Mouse (Mus musculus) NIH3T3 (cell line): ENCODE results near the gene Elovl6.

ENCODE experiments used
- DNase-seq: peaks from one replicate; pipeline ENCODE4 v3.0.0-alpha.2; 2012; ENCODE audit warnings: low read depth

Elovl6 gene

DNA sequence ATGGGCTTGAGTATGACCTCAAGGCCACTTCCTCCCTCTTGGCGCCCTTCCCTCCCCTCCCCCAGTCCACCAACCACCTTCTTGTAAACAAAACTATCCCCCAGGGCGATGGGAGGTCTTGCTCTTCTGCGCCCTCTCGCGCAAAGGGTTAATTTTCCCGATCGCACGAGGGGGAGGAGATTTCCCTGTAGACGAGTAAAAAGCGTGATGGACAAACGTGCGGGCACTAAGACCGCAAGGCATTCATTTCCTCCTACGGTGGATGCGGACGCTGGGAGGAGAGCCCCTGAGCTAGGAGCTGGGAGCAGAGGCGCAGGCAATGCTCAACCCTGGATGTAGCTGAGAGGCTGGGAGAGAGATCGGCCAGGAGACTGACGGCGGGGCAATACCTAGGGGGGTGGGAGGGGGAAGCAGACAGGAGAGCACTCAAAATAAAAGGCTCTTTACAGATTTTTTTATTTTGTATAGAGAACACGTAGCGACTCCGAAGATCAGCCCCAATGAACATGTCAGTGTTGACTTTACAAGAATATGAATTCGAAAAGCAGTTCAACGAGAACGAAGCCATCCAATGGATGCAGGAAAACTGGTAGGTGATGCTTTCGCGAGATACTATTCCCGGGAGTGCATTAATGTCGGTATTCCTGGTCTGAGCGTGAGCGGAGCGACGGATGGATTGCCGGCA, at the start of gene Elovl6:
Gene Elovl6, plus strand, starts transcription at position 176 of the 685 bp plus-strand sequence.
- DNase-seq: peak; percentile 87

DNA sequence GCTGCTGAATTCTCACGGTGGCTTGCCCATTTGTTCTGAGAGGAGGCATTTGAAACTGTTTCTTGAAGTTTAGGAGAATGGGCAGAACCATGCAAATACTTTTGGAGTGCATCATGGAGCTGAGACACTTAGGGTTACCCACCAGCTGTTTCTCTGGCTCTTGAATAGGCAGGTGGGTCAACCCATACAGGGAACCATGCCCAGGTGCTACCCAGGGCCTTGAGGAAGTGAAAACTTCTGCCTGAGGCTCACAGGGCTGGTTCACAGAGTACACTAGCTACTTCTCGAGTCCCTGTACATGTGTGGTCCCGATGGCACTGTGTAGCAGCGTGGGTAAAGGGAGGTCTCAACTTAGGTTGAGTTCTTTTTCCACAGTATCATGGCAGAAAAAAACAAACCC, 43.4 kb upstream of the Elovl6 start:
- no peak for DNase-seq

DNA sequence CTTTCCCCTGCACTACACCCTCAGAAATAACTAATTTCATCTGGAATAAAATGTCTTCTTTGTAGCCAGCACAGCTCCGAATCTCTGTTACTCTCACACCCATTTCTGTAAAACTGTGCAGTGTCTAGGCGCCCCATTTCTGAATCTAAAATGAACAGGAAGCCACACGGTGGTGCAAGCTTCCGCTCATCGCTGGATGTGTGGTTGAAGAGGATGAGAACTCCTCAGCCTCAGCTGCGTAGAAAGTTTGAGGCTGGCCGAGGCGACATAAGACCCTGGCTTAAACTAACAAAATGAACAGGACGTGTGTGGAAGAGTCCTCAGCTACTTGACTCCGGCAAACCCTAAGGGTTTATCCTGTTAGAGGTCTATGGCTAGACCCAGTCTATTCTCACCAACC, 38.0 kb upstream of the Elovl6 start:
- DNase-seq: no peak

DNA sequence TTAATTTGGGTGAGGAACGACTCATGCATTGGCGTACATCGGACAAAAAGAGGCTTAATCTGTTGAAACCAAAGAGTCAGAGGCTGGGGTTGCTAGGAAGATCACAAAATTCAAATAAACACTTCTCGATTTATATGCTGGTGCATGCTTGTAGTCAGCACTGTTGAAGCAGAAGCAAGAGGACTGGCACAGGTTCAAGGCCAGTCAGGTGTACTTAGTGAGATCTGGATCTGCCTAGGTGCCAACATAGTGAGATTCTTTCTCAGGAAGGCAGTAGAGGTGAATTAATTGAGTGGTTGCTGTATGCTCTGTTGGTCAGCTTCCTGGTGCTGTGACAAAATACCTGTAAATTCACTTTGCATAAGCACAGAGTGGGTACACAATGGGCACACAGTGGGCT, 37.4 kb upstream of the Elovl6 start:
- DNase-seq: no peak

DNA sequence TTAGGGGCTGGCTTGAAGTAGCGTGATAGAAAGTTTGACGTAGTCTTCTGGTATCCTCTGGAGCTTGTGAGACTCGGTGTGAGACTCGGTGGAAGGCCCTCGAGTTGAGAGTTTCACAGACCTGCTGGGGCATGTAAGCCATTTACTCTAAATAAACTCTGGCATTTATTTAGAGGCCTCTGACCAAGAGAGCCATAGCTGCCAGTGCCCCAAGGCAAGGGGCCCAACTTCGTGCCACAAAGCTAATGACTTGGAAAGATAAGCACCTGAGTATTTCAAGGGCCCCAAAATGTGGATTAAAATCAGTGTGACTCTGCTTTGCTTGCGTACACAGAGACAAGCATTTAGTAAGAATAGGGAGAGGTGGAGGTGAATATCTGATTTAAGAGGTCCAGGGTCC, 28.4 kb upstream of the Elovl6 start:
- DNase-seq: no peak

DNA sequence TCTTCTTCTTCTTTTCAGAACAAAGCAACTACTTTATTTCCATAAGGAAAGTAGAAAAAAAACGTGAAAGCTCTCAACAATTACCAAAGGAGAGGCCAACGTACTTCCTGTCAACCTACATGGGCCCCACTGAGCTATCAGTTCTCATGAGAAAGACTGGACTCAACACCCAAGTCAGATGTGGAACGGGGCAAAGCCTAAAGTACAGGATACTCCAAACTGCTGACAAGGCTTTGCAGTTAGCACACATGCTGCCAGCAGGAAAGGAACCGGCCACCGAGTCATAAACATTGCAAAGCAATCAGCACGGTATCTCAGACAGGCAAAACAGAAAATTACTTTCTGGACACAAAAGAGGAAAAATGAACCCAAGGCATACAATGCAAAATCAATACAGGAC, 27.2 kb upstream of the Elovl6 start:
- DNase-seq: no peak

DNA sequence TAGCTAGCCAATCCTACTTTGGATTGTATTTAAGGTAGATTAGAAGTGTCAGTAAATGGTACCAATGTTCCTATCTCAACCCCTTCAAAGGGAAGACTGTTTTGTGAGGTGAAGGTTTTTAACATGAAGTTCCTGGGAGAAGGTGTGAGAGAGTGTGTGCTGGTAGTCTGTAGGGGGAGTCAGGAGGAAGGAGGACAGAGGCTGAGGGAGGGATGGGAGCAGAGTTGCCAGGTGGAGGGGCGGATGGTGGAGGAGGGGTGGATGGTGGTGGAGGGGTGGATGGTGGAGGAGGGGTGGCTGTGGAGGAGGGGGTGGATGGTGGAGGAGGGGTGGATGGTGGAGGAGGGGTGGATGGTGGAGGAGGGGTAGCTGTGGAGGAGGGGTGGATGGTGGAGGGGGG, 24.4 kb upstream of the Elovl6 start:
- no peak for DNase-seq

DNA sequence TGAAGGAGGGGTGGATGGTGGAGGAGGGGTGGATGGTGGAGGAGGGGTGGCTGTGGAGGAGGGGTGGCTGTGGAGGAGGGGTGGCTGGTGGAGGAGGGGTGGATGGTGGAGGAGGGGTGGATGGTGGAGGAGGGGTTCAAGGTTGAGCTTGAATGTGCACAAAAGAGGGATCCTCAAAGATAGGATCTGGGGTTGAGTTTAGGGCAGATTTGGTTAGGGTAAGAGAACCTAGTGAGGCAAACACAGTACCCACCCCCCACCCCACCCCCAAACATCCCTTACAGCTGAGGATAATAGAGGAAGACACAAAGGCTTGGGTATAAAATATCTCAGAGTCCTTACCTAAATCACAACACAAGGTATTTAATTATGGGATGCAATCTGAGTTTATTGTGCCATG, 23.6 kb upstream of the Elovl6 start:
- DNase-seq: no peak

DNA sequence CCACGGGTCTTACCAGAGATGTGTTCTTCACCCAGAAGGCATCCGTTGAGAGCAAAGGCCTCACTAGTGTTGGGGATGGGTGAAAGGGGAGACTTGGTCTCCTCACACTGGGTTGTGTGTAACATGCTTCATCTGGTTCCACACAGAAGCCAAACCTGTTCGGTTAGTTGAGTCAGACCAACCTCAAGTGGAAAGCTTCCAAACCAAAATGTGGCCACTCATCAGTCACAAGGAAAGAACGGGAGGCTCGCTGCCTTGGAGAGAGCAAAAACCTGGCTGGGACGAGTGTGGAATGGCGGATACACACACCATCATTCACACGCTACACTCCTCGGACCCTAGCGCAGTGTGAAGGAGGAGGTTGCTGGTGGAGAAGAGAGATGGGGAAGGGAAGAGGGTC, 22.4 kb upstream of the Elovl6 start:
- peak; percentile 76 for DNase-seq

DNA sequence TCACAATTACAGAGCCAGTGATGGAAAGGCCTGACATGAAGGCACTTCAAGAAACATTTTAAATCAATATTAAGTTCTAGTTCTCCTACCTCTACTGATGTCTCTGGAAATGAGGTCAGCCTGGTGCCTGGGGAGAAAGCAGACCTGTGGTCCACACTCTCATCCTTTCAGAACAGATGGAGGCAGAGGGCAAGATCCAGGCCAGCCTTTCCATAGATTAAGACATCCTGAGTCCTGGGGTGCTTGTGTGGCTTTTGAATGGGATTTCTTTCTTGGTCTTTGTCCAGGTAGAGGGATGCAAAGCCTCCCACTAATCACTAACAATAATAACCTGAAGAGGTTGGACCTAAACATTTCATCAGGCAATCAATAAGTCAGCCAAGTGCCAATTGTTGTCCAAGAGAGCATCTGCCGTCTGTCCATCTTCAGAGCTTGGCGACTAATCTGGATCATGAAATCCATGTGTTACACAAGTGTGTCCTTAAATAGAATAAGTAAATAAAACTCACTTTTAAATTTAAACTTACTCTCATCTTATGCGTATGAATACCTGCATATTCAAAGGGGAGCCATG, 16.2 kb upstream of the Elovl6 start:
- DNase-seq: no peak

DNA sequence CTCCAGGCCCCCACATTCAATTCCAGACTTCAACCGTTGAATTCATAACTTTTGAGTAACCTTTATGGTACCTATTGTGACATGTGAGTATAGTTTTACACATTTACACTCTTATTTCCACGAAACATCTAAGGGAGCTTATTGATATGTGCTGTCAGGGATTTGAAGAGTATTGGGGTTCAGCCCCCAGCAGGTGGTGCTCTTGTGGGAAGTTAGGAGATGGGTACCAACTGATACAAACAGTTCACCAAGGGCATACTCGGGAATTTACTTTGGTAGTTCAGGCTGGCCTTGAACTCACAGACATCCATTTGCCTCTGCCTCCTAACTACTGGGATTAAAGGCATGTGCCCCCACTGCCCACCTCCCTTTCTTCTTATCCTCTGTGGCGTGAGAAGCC, 11.7 kb upstream of the Elovl6 start:
- DNase-seq: peak; percentile 51

DNA sequence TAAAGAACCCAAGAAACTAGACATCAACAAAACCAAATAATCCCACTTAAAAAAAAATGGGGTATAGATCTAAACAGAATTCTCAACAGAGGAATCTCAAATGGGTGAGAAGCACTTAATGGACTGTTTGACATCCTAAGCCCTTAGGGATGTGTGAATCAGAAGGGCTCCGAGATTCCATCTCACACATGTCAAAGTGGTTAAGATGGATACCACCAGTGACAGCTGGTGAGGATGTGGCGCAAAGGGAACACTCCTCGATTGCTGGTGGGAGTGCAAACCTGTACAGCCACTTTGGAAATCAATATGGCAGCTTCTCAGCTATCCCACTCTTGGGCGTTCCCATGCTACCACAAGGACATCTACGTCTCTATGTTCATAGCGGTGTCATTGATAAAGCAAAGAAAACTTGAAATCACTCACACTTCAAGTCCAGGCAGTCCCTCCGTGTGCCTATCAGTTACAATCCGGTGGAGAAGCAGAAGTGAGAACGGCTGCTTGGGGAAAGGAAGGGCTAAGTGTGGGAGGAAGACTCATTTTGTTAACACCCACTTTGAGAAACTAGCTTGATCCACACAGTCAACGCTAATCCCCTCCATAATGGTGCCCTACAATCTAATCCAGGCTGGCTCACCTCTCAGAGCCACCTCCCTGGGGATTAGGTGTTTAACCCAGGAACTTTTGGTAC, 8.6 kb upstream of the Elovl6 start:
- DNase-seq: no peak

DNA sequence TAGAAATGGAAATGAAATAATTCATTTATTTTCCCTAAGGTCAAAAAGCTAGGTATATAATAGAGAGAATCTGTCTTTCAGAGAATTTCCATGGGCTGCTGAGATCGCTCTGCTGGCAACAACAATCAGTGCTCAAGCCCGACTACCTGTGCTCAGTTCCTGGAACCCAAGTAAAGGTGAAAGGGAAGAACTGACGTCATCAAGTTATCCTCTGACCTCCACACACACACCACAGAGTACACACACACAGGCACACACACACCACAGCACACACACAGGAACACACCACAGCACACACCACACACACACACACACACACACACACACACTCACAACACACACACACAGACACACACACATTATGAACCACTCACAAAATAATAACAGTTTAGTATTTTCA, 5.1 kb upstream of the Elovl6 start:
- DNase-seq: no peak

DNA sequence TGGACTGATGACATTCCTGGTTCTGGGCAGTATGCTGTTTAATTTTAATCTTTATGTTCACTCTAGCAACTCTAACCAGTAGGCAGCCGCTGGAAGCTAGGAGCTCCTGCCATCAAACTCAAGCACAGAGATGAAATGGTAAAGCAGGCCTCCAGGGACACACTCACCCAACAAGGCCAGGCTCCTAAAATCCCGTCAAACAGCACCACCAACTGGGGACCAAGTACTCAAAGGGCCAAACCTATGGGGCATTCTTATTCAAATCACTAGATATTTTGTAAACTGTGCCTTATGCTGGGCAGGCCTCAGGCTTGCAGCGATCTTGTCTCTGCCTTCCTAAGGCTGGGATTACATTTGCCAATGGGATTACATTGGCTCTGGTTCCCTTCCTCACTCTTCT, 2.8 kb upstream of the Elovl6 start:
- no peak for DNase-seq

DNA sequence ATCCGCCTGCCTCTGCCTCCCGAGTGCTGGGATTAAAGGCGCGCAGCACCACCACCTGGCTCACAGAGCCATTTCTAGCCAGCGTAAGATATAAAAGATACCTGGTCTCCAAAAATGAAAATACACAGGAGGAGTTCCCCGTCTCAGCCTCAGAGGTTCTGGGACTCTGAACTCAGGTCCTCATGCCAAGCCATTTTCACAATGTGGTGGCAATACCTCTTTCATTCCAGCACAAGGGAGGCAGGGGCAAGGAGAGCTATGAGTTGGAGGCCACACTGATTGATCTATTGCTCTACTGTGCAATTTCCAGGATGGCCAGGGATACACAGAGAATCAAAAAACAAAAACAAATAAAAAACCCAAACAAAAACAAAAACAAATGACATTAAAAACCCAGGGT, 1.7 kb upstream of the Elovl6 start:
- DNase-seq: no peak

DNA sequence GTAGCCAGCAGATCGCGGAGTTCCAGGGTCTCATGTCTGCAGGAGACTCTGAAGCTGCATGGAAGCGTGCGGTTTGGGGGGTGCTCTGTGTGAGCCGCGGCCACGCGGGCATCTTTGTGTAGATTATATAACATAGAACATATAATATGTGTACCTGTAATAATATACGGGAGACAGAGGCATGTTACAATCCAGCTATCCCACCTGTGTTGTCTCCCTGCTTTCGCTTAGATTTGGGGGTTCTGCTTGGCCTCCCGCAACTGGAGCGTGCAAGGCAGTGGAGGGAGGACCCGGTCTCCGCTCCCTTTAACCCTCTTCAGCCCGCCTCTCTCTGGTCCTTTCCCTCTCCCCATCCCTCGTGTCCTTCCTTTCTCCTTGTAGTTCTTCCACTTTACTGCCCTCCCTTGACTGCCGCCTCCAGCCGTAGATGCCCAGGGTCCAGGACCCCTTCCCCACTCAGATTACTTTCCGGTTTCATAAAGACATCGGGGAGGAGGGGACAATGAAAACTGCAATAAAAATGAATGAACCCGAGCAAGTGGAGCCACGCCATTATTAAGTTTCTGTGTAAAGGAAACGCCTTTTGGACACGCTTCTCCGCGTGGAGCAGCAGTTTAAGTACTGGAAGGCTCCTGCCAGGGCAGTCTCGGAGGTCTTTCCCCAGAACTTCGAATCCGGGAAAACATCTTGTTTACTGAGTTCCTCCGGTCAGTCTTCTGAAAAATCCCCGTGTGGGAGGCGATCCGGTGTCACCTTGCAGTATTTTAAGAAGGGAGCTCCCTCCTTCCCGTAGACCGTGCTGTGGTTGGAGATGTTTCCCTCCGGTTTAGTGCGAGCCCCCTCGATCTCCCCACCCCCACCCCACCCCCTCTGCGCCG, 949 bp downstream of the Elovl6 start:
- DNase-seq: peak; percentile 55

DNA sequence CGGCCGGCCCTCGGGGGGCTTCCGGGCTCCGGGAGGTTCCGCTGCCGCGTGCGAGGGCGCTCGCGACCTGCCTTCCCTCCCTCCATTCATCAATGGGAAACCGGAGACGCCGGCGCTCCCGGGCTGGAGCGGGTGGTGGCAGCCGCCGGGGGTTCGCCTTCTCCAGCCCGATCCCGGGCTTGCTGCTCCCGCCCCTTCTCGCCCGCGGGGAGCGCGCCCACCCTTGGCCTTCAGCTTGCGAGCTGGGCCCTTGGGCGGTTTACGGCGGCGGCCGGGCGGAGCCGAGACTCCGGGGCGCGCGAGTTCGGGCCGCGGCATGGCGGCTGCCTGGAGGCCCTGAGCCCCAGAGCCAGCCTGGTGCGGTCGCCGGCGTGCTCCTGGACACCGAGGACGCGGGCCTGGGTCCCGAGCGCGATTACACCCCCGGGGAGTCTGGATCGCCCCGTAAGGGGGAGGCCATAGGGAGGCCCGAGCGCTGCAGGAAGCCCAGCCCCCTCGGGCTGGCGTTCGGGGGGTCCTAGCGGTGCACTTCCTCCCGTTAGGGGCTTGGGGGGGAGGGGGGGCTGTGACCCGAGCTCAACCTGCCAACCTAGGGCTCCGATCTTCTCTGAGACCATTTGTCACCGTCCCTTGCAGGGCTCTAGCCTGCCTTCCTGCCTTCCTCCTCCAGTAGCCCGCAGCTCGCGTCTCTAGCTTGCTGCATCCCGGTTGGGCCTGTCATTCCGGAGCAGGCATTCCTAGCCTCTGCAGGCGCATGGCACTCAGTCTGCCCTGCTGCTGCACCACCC, 1.8 kb downstream of the Elovl6 start:
- peak; percentile 81 for DNase-seq

DNA sequence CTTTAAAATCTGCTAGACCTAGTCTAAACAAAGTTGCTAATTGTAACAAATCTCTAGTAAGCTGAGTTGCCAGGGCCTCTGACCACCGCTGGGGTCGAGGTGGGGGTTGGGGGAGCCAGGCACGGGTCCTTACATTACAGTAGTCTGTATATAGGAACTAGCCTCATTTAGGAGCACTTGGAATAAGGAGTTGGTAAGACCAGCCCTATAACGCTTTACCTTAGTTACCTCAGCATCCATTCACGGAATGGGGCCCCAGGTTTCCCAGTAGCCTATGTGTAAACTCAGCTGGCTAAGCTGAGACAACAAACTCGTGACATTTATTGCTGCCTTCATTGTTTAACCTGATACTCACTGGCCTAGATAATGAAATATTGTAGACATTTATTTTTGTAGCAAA, 3.3 kb downstream of the Elovl6 start:
- peak; percentile 20 for DNase-seq

DNA sequence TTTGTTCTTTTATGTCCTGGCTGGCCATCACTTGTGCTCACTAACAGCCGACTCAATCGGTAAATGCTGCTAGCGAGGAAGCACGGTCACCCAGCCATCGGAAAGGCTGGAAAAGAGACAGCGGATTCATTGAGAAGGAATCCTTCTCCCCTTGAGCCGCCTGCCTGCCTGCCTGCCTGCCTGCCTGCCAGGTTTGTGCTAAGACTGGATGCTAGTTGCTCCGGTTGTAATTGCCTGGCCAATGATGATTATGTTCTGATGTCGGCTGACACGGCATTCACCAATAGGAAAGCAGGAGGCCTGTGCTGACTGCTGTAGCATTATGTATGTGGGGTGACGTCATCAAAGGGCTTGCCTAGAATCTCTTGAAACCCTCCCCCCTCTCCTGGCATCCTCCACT, 4.0 kb downstream of the Elovl6 start:
- peak; percentile 99 for DNase-seq

DNA sequence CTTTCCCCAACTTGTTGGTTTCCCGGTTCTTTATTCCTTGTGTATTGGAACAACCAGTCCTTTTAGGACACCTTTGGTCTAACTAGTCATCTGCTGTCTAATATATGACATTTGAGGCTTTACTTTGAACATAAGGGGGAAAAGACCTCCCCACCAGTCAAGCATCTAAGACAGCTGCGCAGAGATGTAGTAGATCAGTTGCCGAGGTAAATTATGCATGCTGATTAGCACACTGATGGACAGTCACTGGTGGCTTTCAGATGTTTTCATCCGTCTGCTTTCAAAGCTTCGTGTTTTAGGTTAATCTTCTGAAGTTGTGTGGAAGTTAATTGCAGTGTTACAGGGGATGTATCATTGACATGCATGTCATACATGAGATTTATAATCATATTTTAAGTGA, 5.8 kb downstream of the Elovl6 start:
- DNase-seq: no peak

DNA sequence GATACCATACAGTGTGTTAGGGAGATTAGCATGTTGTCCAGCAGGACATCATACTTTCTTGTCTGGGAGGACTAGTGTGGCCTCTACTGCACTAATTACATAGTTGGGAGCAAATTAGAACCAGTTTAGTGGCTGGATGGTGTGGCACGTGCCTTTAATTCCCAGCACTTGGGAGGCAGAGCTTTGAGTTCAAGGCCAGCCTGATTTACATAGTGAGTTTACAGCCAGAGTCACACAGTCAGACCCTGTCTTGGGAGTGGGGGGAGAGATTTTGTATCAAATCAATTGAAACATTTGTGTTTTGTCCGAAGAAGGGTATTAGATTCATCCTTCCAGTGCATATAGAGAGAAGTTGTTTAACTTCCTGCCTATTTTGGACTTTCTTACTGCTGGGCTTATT, 8.7 kb downstream of the Elovl6 start:
- DNase-seq: no peak

DNA sequence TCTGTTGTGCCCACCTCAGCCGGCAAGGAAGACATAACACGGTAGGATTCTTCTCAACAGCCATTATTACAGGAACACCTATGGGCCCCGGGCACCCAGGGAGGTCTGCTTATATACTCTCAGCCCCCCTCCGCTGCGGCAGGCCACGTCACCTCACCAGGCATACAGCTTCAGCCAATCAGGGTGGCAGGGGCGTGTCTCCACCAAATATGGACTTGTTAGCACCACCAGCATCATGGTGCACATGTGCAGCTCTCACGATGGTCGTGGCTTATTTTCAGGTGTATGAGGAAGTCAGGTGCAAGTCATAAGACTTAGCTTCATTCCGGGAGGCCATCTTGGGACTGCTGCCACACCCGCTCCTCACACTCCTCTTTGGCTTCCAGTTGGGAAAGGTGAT, 9.3 kb downstream of the Elovl6 start:
- no peak for DNase-seq
